Mouse (Mus musculus): ENCODE measurements around the gene Naip1.
"Not testable (repeated sequence)": the region's sequence is repeated elsewhere in the genome, so short reads cannot be mapped to it uniquely, and the experiment has no call there.

The Naip1 gene

GRCm38 (mm10) chr13:100409825-100410224, 42.8 kb downstream of the Naip1 start:
- POLR2A ChIA-PET: no interaction called here
- CTCF ChIA-PET: no interaction called here

- CTCF ChIA-PET: interaction anchor here in 1 of 4 experiments (0.7 kb wide), 1 partner anchor 125 kb away, joined by 3 read pairs; no protein-coding TSS in a partner anchor
- POLR2A ChIA-PET: interaction anchor here in 1 of 4 experiments (0.6 kb wide), 1 partner anchor 340 kb away, joined by 10 read pairs; no protein-coding TSS in a partner anchor
These were observed 43.5 kb downstream of the Naip1 start for GRCm38 (mm10) chr13:100409181-100409580.

GRCm38 (mm10) chr13:100408242-100408641, 44.4 kb downstream of the Naip1 start:
- POLR2A ChIA-PET: no interaction called here
- CTCF ChIA-PET: no interaction called here

- POLR2A ChIA-PET: not testable (repeated sequence)
- CTCF ChIA-PET: interaction anchor here in 1 of 4 experiments (1.2 kb wide), 1 partner anchor 15 kb away, joined by 4 read pairs; no protein-coding TSS in a partner anchor
These were observed 49.6 kb downstream of the Naip1 start for GRCm38 (mm10) chr13:100402930-100403637.

- POLR2A ChIA-PET: not testable (repeated sequence)
- CTCF ChIA-PET: interaction anchor here in 2 of 4 experiments (0.7 to 1.1 kb wide), 2 partner anchors 329 to 389 kb away, joined by 5 to 17 read pairs; no protein-coding TSS in a partner anchor
These were observed 61.6 kb downstream of the Naip1 start for GRCm38 (mm10) chr13:100391021-100391420.

- ChIA-PET POLR2A (no interaction called here), CTCF (no interaction called here)
These were observed 82.1 kb downstream of the Naip1 start for GRCm38 (mm10) chr13:100370536-100370935.

Data from embryonic stem cell, embryonic (primary cell).